Mouse (Mus musculus) small intestine, adult 2 months (tissue): ENCODE measurements at regions not wholly inside any gene's neighbourhood (a gene's known extent, or its start where the extent isn't known, plus 50 kb on each side); places are given as distances from the start of the nearest gene placed in this dataset.

ENCODE experiments used
- CTCF ChIP-seq: fragments of 200-500 bp; IDR thresholded peaks from 2 replicates; pipeline ENCODE4 v1.5.1; 2012; ENCODE audit warnings: low read depth, mild to moderate bottlenecking, control low read depth, inconsistent platforms, low read length, moderate library complexity, mixed read lengths; ENCODE audit not compliant: insufficient replicate concordance, insufficient read length; ENCODE audit errors: extremely low read depth
- POLR2A ChIP-seq: fragments of 200-500 bp; IDR thresholded peaks from 2 replicates; pipeline ENCODE4 v1.6.1; 2012; ENCODE audit warnings: low read depth, mild to moderate bottlenecking, control low read depth, inconsistent platforms, low read length, moderate library complexity

GRCm38 (mm10) chr15:8576975-8577374 lies 57.2 kb upstream of the Gm2310 start:
- TF ChIP-seq CTCF (no peak), POLR2A (no peak)
